Mouse (Mus musculus): Measurements from ENCODE around the gene Ptges. TPM values are rescaled to one million over a fixed set of nuclear protein-coding genes. Genes with fewer than 3 reads are reported as not detected.

Ptges gene
- polyA plus RNA-seq, 2 experiments = 0.10 to 0.19 TPM

DNA sequence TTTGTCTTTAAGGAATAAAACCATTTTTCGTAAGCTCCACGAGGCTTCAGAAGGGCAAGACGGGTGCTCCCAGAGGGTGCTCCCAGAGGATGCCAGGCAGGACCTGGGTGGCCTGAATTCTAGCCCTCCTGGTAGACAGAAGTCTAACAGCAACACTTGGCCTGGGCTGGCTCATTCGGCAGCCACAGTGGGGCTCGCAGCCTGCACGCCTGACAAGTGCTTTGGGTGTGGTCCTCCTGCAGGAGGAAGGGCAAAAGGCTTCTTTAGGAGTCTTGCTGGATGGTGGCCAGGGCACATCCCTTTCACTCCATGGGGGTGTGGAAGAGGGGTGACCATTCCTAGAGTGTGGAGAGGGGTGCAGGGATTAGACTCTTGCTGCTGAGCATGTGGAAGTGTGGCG is 48.4 kb downstream of the Ptges start:
- no peak overlapping the region for H3K4me3 ChIP-seq (ENCODE audit: insufficient read depth in 1 of 2, low read depth in 2 of 2, low read length in 2 of 2)
- no peaks in the 10 kb centered on the region for H3K36me3 ChIP-seq (replicated peaks; ENCODE audit: control insufficient read depth, insufficient read depth, low read depth)
- no peaks in the 10 kb centered on the region for H3K4me1 ChIP-seq (replicated peaks; ENCODE audit: control insufficient read depth in 2 of 2, insufficient read depth in 2 of 2, low read length in 1 of 2)
- H3K9ac ChIP-seq (replicated peaks) = no peak overlapping the region
- H3K27me3 ChIP-seq (ENCODE audit: control insufficient read depth, insufficient read depth, low read length) = no peaks in the 10 kb centered on the region
- H3K9me3 ChIP-seq (ENCODE audit: control insufficient read depth, low read length) = no peaks in the 10 kb centered on the region
- no peak overlapping the region for H3K27ac ChIP-seq
- no peak for DNase-seq (ENCODE audit: low read depth in 3 of 3, low spot score in 3 of 3)
- no peak for ATAC-seq (ENCODE audit: insufficient read depth)
- TF ChIP-seq EP300 (IDR thresholded peaks at IDR 0.05; ENCODE audit: low read depth) (no peak), CTCF (IDR thresholded peaks at IDR 0.05; ENCODE audit: low read depth) (no peak)
- H3K4me2 ChIP-seq (ENCODE audit: low read depth) = no peak overlapping the region
- WGBS (ENCODE audit: insufficient replicate concordance) = 64% methylated on average over 7 of the region's 7 CpGs

DNA sequence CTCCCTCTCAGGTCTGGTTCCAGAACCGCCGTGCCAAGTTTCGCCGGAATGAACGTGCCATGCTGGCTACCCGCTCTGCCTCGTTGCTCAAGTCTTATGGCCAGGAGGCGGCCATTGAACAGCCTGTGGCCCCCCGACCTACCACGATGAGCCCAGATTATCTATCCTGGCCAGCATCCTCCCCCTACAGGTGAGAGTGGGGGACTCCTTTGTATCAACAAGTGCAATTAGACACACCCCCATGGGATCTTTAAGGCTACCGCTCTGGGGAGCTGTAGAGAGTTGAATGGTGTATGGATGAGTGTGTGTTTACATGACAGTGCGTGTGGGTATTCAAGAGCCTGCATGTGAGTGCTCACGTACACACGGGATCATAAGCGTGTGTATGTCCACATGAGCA is 50.2 kb downstream of the Ptges start:
- TF ChIP-seq EP300 (IDR thresholded peaks at IDR 0.05; ENCODE audit: low read depth) (no peak), CTCF (IDR thresholded peaks at IDR 0.05; ENCODE audit: low read depth) (no peak)
- H3K36me3 ChIP-seq (replicated peaks; ENCODE audit: control insufficient read depth, insufficient read depth, low read depth) = no peaks in the 10 kb centered on the region
- H3K27ac ChIP-seq = no peak overlapping the region
- no peak overlapping the region for H3K9ac ChIP-seq (replicated peaks)
- ATAC-seq (ENCODE audit: insufficient read depth) = no peak
- no peaks in the 10 kb centered on the region for H3K9me3 ChIP-seq (ENCODE audit: control insufficient read depth, low read length)
- no peak for DNase-seq (ENCODE audit: low read depth in 3 of 3, low spot score in 3 of 3)
- 79% methylated on average over 15 of the region's 15 CpGs for WGBS (ENCODE audit: insufficient replicate concordance)
- H3K4me3 ChIP-seq (ENCODE audit: insufficient read depth in 1 of 2, low read depth in 2 of 2, low read length in 2 of 2) = no peak overlapping the region
- H3K27me3 ChIP-seq (ENCODE audit: control insufficient read depth, insufficient read depth, low read length) = no peaks in the 10 kb centered on the region
- no peaks in the 10 kb centered on the region for H3K4me1 ChIP-seq (replicated peaks; ENCODE audit: control insufficient read depth in 2 of 2, insufficient read depth in 2 of 2, low read length in 1 of 2)
- no peak overlapping the region for H3K4me2 ChIP-seq (ENCODE audit: low read depth)

DNA sequence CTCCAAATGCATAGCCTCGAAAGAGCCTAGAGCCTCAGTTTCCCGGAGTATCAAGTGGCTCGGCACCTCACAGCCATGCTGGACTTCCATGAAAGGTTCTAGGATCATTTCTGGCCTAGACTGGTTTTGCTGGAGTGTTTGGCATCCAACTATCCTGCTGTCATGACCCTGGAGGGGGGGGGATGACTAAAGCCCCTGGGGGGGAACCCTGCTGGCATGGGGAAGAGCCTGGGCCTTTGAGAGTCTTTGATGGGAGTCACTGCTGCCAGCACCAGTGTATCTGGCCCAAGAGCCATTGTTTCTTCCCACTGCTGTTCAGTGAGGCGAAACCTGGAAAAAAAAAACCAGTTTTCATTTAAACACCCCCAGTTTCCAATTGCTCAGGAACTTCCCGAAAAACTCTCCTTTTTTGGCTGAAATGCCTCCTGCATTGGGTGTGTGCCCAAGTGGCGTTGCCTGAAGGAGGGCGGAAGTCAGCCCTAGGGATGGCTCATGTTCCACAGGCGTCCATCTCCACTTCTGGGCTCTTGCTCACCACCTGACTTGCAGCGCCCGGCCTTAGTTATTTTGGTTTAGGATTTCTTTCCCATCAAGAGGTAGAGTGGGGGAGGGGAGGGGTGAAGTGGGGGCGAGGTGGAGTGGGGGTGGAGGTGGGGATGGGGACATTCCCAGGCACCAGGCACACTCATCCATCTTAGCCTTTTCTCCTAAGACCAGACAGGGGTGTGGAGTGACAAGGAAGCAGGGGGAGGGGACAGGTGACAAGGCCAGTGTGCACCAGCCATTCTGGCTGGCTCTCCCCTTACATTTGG is 53.8 kb downstream of the Ptges start:
- TF ChIP-seq CTCF (IDR thresholded peaks at IDR 0.05; ENCODE audit: low read depth) = no peak
- no peak for TF ChIP-seq EP300 (IDR thresholded peaks at IDR 0.05; ENCODE audit: low read depth)
- H3K4me3 ChIP-seq (ENCODE audit: insufficient read depth in 1 of 2, low read depth in 2 of 2, low read length in 2 of 2) = no peak overlapping the region

GRCm38 (mm10) chr2:30875096-30875495 is 54.6 kb downstream of the Ptges start:
- Histone ChIP-seq H3K9ac (replicated peaks) (no peak overlapping the region), H3K27me3 (ENCODE audit: control insufficient read depth, insufficient read depth, low read length) (no peaks in the 10 kb centered on the region), H3K4me1 (replicated peaks; ENCODE audit: control insufficient read depth in 2 of 2, insufficient read depth in 2 of 2, low read length in 1 of 2) (no peaks in the 10 kb centered on the region), H3K9me3 (ENCODE audit: control insufficient read depth, low read length) (no peaks in the 10 kb centered on the region), H3K4me3 (ENCODE audit: insufficient read depth in 1 of 2, low read depth in 2 of 2, low read length in 2 of 2) (no peak overlapping the region), H3K27ac (no peak overlapping the region), H3K4me2 (ENCODE audit: low read depth) (no peak overlapping the region), H3K36me3 (replicated peaks; ENCODE audit: control insufficient read depth, insufficient read depth, low read depth) (no peaks in the 10 kb centered on the region)
- 59% methylated on average over 7 of the region's 7 CpGs for WGBS (ENCODE audit: insufficient replicate concordance)
- ATAC-seq (ENCODE audit: insufficient read depth) (no peak), DNase-seq (ENCODE audit: low read depth in 3 of 3, low spot score in 3 of 3) (no peak)
- TF ChIP-seq CTCF (IDR thresholded peaks at IDR 0.05; ENCODE audit: low read depth) = no peak
- no peak for TF ChIP-seq EP300 (IDR thresholded peaks at IDR 0.05; ENCODE audit: low read depth)

More for the DNA sequence above, 53.8 kb downstream of the Ptges start:
- Histone ChIP-seq H3K4me1 (replicated peaks; ENCODE audit: control insufficient read depth in 2 of 2, insufficient read depth in 2 of 2, low read length in 1 of 2) (no peaks in the 10 kb centered on the region), H3K27me3 (ENCODE audit: control insufficient read depth, insufficient read depth, low read length) (no peaks in the 10 kb centered on the region), H3K9ac (replicated peaks) (no peak overlapping the region), H3K27ac (no peak overlapping the region), H3K9me3 (ENCODE audit: control insufficient read depth, low read length) (no peaks in the 10 kb centered on the region), H3K36me3 (replicated peaks; ENCODE audit: control insufficient read depth, insufficient read depth, low read depth) (no peaks in the 10 kb centered on the region), H3K4me2 (ENCODE audit: low read depth) (no peak overlapping the region)
- no peak for DNase-seq (ENCODE audit: low read depth in 3 of 3, low spot score in 3 of 3)
- no peak for ATAC-seq (ENCODE audit: insufficient read depth)
- WGBS (ENCODE audit: insufficient replicate concordance) = 50% methylated on average over 11 of the region's 11 CpGs

GRCm38 (mm10) chr2:30874445-30874844 is 55.2 kb downstream of the Ptges start:
- TF ChIP-seq EP300 (IDR thresholded peaks at IDR 0.05; ENCODE audit: low read depth) (no peak), CTCF (IDR thresholded peaks at IDR 0.05; ENCODE audit: low read depth) (no peak)
- no peak for DNase-seq (ENCODE audit: low read depth in 3 of 3, low spot score in 3 of 3)

More at GRCm38 (mm10) chr2:30874445-30874844, 55.2 kb downstream of the Ptges start:
- Histone ChIP-seq H3K4me2 (ENCODE audit: low read depth) (no peak overlapping the region), H3K9ac (replicated peaks) (no peak overlapping the region), H3K9me3 (ENCODE audit: control insufficient read depth, low read length) (no peaks in the 10 kb centered on the region), H3K36me3 (replicated peaks; ENCODE audit: control insufficient read depth, insufficient read depth, low read depth) (no peaks in the 10 kb centered on the region), H3K27me3 (ENCODE audit: control insufficient read depth, insufficient read depth, low read length) (no peaks in the 10 kb centered on the region), H3K4me3 (ENCODE audit: insufficient read depth in 1 of 2, low read depth in 2 of 2, low read length in 2 of 2) (no peak overlapping the region), H3K4me1 (replicated peaks; ENCODE audit: control insufficient read depth in 2 of 2, insufficient read depth in 2 of 2, low read length in 1 of 2) (no peaks in the 10 kb centered on the region), H3K27ac (no peak overlapping the region)
- no peak for ATAC-seq (ENCODE audit: insufficient read depth)
- 58% methylated on average over 10 of the region's 10 CpGs for WGBS (ENCODE audit: insufficient replicate concordance)
